Mouse (Mus musculus) spleen, adult 18-20 months (tissue): ENCODE data around the gene Rabif.
A peak's percentile ranks its signal among the peaks of the same experiment; 100 is the strongest.
"Not testable (repeated sequence)": the region's sequence is repeated elsewhere in the genome, so short reads cannot be mapped to it uniquely, and the experiment has no call there.

Experiments
- DNase-seq, 2 experiments: peaks; one replicate each; pipeline ENCODE4 v3.0.0; 2022; ENCODE audit warnings: mixed read lengths in 2 of 2

The Rabif gene

GRCm38 (mm10) chr1:134513312-134513860 lies 18.9 kb downstream of the Rabif start:
- no peak for DNase-seq

- no peak for DNase-seq
Measured at GRCm38 (mm10) chr1:134513876-134514590, 19.6 kb downstream of the Rabif start.

GRCm38 (mm10) chr1:134515891-134516290 lies 21.4 kb downstream of the Rabif start:
- no peak for DNase-seq

GRCm38 (mm10) chr1:134516491-134517198 lies 22.2 kb downstream of the Rabif start:
- DNase-seq: no peak

GRCm38 (mm10) chr1:134517841-134518240 lies 23.4 kb downstream of the Rabif start:
- DNase-seq: not testable (repeated sequence)

GRCm38 (mm10) chr1:134518677-134519076 lies 24.2 kb downstream of the Rabif start:
- DNase-seq: peak; percentile 27 to 66

GRCm38 (mm10) chr1:134519201-134519600 lies 24.8 kb downstream of the Rabif start:
- DNase-seq: not testable (repeated sequence)

GRCm38 (mm10) chr1:134520001-134520721 lies 25.7 kb downstream of the Rabif start:
- no peak for DNase-seq

- no peak for DNase-seq
Measured at GRCm38 (mm10) chr1:134521163-134521562, 26.7 kb downstream of the Rabif start.

GRCm38 (mm10) chr1:134522325-134522724 lies 27.9 kb downstream of the Rabif start:
- no peak for DNase-seq

GRCm38 (mm10) chr1:134524424-134524823 lies 30.0 kb downstream of the Rabif start:
- DNase-seq: peak in 1 of 2 experiments; percentile 15

- no peak for DNase-seq
Measured at GRCm38 (mm10) chr1:134525015-134525414, 30.6 kb downstream of the Rabif start.

- no peak for DNase-seq
Measured at GRCm38 (mm10) chr1:134526752-134527151, 32.3 kb downstream of the Rabif start.

GRCm38 (mm10) chr1:134530618-134531017 lies 36.2 kb downstream of the Rabif start:
- no peak for DNase-seq

GRCm38 (mm10) chr1:134533710-134534109 lies 39.3 kb downstream of the Rabif start:
- DNase-seq: not testable (repeated sequence)

GRCm38 (mm10) chr1:134535054-134535453 lies 40.6 kb downstream of the Rabif start:
- no peak for DNase-seq

GRCm38 (mm10) chr1:134535513-134535912 lies 41.1 kb downstream of the Rabif start:
- DNase-seq: no peak

- DNase-seq: no peak
Measured at GRCm38 (mm10) chr1:134540610-134541009, 46.2 kb downstream of the Rabif start.

GRCm38 (mm10) chr1:134548231-134548630 lies 53.8 kb downstream of the Rabif start:
- DNase-seq: no peak

GRCm38 (mm10) chr1:134549632-134550132 lies 55.2 kb downstream of the Rabif start, which contains the start of gene Mgat4e:
Mgat4e (minus strand) TSS chr1:134549682.
- DNase-seq: no peak

- no peak for DNase-seq
Measured at GRCm38 (mm10) chr1:134551869-134552268, 57.4 kb downstream of the Rabif start.

- DNase-seq: no peak
Measured at GRCm38 (mm10) chr1:134552396-134552795, 57.9 kb downstream of the Rabif start.
